Mouse (Mus musculus) T-helper 2 cell (primary cell): Measurements from ENCODE around the gene Setd3.

ENCODE experiments used
- in situ Hi-C: fragments of 300-600 bp; cut with MboI, MseI; formaldehyde crosslinking; loops from one replicate; pipeline ENCODE4 v1.15.1; 2025; ENCODE audit warnings: high pct_unique_total_duplicates

Gene Setd3

GRCm38 (mm10) chr12:108078122-108078752 is 100.9 kb downstream of the Setd3 start:
- in situ Hi-C loops: no loop called here

GRCm38 (mm10) chr12:108072907-108073306 is 106.2 kb downstream of the Setd3 start:
- in situ Hi-C loops: no loop called here

- in situ Hi-C loops: no loop called here
Observed at GRCm38 (mm10) chr12:108070685-108071662, 108.1 kb downstream of the Setd3 start.

- in situ Hi-C loops: no loop called here
Observed at GRCm38 (mm10) chr12:108069504-108069903, 109.6 kb downstream of the Setd3 start.

GRCm38 (mm10) chr12:108067811-108068375 is 111.2 kb downstream of the Setd3 start:
- in situ Hi-C loops: no loop called here

GRCm38 (mm10) chr12:108067231-108067630 is 111.9 kb downstream of the Setd3 start:
- in situ Hi-C loops: no loop called here

- in situ Hi-C loops: no loop called here
Observed at GRCm38 (mm10) chr12:108064396-108064998, 114.6 kb downstream of the Setd3 start.

GRCm38 (mm10) chr12:108063986-108064385 is 115.1 kb downstream of the Setd3 start:
- in situ Hi-C loops: no loop called here

- in situ Hi-C loops: no loop called here
Observed at GRCm38 (mm10) chr12:108062137-108062536, 117.0 kb downstream of the Setd3 start.

GRCm38 (mm10) chr12:108061661-108062060 is 117.5 kb downstream of the Setd3 start:
- in situ Hi-C loops: no loop called here
